Mouse (Mus musculus): Measurements from ENCODE around the gene Fbxo46. TPM values are rescaled to one million over a fixed set of nuclear protein-coding genes. Genes with fewer than 3 reads are reported as not detected.
"Not testable (repeated sequence)": the region's sequence is repeated elsewhere in the genome, so short reads cannot be mapped to it uniquely, and the experiment has no call there.

Fbxo46 gene
- polyA plus RNA-seq (2012; rRNA removed) = 7.9 and 9.3 TPM in 2 replicates

DNA sequence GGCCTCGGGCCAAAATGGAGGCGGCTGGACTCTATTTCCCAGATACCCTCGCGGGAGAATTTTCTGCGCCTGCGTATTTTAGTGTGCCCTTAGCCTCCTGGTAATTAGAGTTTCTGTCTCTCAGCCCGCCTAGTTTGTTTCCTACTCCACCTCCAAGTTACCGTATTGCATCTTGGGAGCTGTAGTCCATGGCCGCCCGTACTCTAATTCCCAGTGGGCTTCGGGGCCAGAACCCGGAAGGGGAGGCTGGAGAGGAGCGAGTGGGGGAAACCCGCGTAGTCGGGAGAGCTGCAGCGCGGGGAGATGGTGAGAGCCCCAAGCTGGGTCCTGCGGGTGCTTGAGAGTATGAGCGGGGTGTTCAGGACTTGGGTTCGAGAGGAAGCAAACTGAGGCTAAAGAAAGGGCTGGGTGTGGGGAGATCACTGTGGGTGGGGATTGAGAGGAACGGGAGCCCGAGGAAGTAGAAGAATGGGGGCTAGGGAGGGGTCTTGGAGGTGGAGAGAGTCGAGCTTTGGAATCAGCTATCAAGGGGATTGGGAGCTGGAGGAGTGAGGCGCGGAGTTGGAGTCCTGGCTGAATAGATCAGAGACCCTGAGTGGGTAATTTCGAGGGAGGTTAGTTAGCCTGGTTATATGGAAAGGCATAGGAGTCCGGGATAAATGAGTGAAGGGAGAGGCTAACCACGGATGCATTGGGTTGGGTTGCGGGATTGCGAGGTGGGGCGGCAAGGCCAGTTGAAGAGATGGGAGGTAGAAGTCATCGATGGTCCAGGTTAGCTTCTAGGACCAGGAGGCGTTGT is at the start of gene Fbxo46:
Gene Fbxo46 (plus strand): TSS at position 229 of the 799 bp plus-strand sequence.
- DNase-seq (ENCODE audit: low read depth) = peak; percentile 90

DNA sequence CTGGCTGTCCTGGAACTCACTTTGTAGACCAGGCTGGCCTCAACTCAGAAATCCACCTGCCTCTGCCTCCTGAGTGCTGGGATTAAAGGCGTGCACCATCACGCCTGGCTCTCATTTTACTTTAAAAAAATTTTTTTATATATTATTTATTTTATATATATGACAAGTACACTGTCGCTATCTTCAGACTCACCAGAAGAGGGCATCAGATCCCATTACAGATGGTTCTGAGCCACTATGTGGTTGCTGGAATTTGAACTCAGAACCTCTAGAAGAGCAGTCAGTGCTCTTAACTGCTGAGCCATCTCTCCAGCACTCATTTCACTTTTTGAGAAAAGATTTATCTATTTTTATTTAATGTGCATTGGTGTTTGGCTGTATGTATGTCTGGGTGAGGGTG is 48.6 kb upstream of the Fbxo46 start:
- DNase-seq (ENCODE audit: low read depth) = not testable (repeated sequence)

DNA sequence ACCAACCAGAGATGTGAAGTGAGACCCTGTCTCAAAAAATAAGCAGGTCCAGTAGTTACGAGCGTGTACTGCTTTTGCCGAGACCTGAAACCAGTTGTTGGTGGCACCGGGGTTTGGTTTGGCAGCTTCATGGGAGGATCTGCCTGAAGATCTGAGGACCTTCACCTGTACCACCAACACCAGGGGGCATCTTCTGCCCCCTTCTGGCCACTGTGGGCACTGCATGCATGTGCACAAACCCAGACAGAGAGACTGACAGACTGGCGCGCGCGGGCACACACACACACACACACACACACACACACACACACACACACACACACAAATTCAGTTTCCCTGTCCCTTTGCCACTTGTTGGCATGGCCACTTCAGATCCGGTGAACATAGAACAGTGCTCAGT is 46.2 kb upstream of the Fbxo46 start:
- no peak for DNase-seq (ENCODE audit: low read depth)

GRCm38 (mm10) chr7:19074494-19074893 is 45.2 kb upstream of the Fbxo46 start:
- DNase-seq (ENCODE audit: low read depth) = no peak

- no peak for DNase-seq (ENCODE audit: low read depth)
Observed at GRCm38 (mm10) chr7:19075231-19075630, 44.4 kb upstream of the Fbxo46 start.

DNA sequence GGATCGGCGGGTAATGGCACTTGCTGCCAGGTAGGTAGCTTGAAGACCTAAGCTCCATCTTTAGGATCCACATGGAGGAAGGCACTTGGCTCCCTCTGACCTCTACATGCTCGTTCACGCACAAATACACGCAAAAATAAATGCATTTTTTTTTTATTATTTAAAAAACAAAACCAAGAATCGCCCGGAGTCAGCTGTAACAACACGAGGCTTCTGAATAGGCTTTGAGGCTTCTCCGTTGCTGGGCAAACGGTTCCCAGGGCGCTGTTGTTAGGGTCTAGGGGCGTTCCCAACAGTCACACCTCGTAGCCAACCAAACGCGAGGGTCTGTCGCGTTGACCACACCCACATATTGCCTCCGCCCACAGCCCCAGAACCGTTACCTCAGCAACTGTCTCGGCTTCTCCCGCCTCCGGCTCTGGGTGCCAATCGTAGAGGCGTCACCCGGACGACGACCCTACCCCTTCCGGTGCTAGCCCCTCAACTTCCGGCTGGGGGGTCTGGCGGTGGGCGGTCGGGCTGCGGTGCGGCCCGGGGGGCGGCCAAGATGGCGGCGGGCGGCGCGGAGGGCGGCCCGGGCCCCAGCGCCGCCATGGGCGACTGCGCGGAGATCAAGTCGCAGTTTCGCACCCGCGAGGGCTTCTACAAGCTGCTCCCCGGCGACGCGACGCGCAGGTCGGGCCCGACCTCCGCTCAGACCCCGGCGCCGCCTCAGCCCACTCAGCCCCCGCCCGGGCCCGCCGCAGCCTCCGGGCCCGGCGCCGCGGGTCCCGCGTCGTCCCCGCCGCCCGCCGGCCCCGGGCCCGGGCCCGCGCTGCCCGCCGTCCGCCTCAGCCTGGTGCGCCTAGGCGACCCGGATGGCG is 43.7 kb upstream of the Fbxo46 start, which contains the start of gene Dmwd:
Gene Dmwd (plus strand): TSS at position 505 of the 863 bp plus-strand sequence.
- DNase-seq (ENCODE audit: low read depth) = no peak

DNA sequence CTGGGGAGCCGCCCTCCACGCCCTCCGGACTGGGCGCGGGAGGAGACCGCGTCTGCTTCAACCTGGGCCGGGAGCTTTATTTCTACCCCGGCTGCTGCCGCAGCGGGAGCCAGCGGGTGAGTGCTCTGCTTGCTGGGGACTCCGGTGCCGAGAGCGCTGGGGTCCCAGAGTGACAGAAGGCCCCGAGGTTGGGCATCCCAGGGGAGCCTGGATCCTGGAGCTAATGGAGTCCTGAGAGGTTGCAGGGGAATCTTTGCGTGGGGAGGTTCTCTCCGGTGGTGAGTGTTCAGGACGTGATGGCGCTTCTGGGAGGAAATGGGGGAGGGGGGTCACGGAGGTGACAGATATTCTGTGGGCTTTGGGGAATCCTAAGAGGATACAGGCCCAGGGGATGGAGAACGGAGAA is 43.1 kb upstream of the Fbxo46 start:
- no peak for DNase-seq (ENCODE audit: low read depth)

DNA sequence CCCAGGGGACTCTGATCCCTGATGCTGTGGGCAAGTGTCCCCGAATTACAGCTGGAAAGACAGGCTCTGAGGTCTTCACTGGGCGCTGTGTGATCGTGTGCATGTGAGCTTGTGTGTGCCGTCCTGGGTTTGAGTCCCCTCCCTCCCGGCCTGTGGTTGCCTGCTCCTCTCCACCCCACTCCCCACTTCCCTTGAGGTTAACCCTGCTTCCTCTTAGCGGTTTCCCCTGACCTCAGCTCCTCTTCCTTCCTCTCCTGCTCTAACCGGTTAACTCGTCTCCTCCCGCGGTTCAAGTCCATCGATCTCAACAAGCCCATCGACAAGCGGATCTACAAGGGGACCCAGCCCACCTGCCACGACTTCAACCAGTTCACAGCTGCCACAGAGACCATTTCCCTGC is 41.9 kb upstream of the Fbxo46 start:
- no peak for DNase-seq (ENCODE audit: low read depth)

GRCm38 (mm10) chr7:19078732-19079131 is 40.9 kb upstream of the Fbxo46 start:
- DNase-seq (ENCODE audit: low read depth) = no peak

DNA sequence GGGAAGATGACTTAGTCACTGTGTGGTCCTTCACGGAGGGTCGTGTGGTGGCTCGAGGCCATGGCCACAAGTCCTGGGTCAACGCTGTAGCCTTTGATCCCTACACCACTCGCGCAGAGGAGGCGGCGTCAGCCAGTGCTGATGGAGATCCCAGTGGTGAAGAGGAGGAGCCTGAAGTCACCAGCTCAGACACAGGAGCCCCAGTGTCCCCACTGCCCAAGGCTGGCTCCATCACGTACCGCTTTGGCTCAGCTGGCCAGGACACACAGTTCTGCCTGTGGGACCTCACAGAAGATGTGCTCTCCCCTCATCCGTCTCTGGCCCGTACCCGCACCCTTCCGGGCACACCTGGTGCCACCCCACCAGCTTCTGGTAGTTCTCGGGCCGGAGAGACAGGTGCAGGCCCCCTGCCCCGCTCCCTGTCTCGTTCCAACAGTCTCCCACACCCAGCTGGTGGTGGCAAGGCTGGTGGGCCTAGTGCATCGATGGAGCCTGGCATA is 39.2 kb upstream of the Fbxo46 start:
- DNase-seq (ENCODE audit: low read depth) = no peak

DNA sequence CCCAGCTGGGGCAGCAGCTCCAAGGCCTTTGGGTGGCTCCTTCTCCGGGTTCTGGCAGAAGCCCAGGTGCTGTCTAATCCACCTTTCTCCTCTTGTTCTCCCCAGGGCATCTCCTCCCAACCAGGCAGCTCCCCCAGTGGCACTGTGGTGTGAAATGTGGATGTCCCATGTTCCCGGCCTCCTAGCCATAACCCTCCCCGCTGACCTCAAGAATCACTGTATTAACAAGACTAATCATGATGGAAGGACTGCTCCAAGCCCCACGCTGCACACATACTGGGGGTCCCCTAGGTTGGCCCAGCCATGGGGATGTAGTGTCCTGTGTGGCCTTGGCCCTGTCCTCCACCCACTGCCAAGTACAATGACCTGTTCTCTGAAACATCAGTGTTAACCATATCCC is 37.5 kb upstream of the Fbxo46 start:
- DNase-seq (ENCODE audit: low read depth) = no peak

GRCm38 (mm10) chr7:19083096-19083495 is 36.6 kb upstream of the Fbxo46 start:
- no peak for DNase-seq (ENCODE audit: low read depth)

DNA sequence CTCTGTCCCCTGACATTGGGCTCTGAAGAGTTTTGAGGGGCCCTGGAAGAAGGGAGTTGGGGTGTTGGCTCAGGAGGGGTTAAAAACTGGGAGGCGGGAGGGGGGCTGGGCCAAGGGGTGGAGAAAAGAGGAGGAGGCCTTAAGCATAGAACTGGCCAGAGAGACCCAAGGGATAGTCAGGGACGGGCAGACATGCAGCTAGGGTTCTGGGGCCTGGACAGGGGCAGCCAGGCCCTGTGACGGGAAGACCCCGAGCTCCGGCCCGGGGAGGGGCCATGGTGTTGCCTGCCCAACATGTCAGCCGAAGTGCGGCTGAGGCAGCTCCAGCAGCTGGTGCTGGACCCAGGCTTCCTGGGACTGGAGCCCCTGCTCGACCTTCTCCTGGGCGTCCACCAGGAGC is 36.0 kb upstream of the Fbxo46 start, which contains the start of gene Dmpk:
Gene Dmpk (plus strand): TSS at position 149 of the 400 bp plus-strand sequence.
- DNase-seq (ENCODE audit: low read depth) = no peak

DNA sequence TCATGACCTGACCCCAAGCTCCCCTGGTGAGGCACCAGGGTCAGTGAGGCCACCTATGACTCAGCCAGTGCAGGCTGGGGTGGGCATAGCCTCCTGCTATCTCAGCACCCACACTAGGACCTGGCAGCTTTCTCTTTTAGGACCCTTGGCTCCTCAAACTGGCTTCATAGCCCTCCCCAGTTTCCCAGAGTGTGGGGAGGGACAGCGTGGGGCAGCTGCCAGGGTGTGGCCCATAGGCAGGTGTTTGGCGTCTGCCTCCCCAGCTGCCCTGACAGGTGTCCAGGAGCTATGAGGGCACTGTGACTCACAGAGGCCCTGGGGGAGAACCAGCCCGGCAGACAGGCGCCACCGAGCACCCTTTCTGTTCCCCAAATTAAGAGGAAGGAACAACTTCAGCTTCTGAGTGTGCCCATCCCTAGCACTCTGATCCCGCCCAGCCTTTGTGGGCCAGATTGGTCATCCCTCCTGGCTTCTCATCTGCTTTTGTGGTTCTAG is 35.3 kb upstream of the Fbxo46 start:
- DNase-seq (ENCODE audit: low read depth) = no peak

- no peak for DNase-seq (ENCODE audit: low read depth)
Observed at GRCm38 (mm10) chr7:19084921-19085473, 34.7 kb upstream of the Fbxo46 start.

- no peak for DNase-seq (ENCODE audit: low read depth)
Observed at GRCm38 (mm10) chr7:19085495-19085894, 34.2 kb upstream of the Fbxo46 start.

- no peak for DNase-seq (ENCODE audit: low read depth)
Observed at GRCm38 (mm10) chr7:19086042-19086441, 33.6 kb upstream of the Fbxo46 start.

GRCm38 (mm10) chr7:19086760-19087159 is 32.9 kb upstream of the Fbxo46 start:
- DNase-seq (ENCODE audit: low read depth) = no peak

GRCm38 (mm10) chr7:19088813-19089212 is 30.8 kb upstream of the Fbxo46 start:
- DNase-seq (ENCODE audit: low read depth) = no peak

DNA sequence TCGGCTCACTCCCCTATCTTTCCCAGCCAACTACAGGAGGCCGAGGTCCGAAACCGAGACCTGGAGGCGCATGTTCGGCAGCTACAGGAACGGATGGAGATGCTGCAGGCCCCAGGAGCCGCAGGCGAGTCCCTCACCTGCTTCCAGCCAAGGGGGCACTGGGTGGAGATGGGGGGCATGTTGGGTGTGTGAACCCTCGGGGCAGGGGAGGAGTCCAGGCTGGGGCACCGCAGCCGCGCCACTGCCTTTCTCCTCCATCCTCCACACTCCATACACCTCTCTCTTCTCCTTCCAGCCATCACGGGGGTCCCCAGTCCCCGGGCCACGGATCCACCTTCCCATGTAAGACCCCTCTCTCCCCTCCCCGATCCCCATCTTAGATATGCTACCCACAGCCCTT is 27.7 kb upstream of the Fbxo46 start:
- no peak for DNase-seq (ENCODE audit: low read depth)

DNA sequence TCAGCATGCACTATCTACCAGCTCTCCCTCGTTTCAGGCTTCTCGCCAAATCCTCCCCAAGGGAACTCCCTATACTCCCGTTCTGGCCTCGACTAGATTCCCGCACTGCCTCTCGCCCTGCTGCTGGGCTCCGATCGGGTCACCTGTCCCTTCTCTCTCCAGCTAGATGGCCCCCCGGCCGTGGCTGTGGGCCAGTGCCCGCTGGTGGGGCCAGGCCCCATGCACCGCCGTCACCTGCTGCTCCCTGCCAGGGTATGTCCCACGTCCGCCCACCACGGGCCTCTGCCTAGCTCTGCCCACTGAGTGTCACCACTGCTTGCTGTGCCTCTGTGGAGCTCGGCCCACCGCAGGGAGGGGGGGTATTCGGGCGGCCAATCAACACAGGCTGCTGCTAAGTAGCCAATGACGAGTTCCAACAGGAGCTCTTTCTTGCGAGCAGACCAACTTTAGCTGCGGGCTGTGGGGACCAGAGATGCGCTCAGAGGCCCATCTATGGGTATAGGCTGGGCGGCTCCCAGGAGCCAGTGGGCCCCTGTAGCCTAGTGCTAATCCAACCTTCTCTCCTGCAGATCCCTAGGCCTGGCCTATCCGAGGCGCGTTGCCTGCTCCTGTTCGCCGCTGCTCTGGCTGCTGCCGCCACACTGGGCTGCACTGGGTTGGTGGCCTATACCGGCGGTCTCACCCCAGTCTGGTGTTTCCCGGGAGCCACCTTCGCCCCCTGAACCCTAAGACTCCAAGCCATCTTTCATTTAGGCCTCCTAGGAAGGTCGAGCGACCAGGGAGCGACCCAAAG is 27.1 kb upstream of the Fbxo46 start:
- DNase-seq (ENCODE audit: low read depth) = no peak

Data from gonadal fat pad, adult 2 months (tissue).